Mouse (Mus musculus) kidney, adult 2 months (tissue): Measurements from ENCODE around the gene Sgpp1.

Source experiments
- CTCF ChIP-seq: fragments of 200-500 bp; conservative IDR thresholded peaks from 2 replicates; pipeline ENCODE4 v1.5.1; 2011; ENCODE audit warnings: low read depth, mild to moderate bottlenecking, control low read depth, low read length, moderate library complexity, mixed read lengths; ENCODE audit not compliant: insufficient read depth, insufficient read length
- POLR2A ChIP-seq: fragments of 200-500 bp; IDR thresholded peaks from one replicate; pipeline ENCODE4 v1.6.1; 2011; ENCODE audit warnings: low read depth, low read length, control low read depth

DNA sequence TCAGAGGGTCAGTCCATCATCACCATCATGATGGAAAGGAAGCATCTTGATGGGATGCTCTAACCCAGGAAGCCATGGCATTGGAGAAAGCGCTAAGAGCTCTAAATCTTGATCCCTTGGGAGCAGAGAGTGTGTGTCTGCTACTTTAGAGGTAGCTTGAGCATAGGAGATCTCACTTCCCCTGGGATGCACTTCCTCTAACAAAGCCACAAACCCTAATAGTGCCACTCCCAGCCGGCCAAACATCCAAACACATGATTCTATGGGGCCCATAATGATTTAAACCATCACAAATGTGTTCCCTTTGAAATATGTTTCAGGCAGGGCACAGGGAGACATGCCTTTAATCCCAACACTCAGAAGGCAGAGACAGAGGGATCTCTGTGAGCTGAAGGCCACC lies 46.5 kb downstream of the Sgpp1 start:
- TF ChIP-seq POLR2A: no peak
- no peak for TF ChIP-seq CTCF
